Mouse (Mus musculus) left cerebral cortex, adult 11 months (tissue): ENCODE measurements around the gene Olfr1256.

Experiments used
- DNase-seq: peaks from one replicate; pipeline ENCODE4 v3.0.0; 2022; ENCODE audit warnings: low spot score

Olfr1256 gene

GRCm38 (mm10) chr2:89841455-89841854 is at the start of gene Olfr1256:
TSS of gene Olfr1256 (minus strand) at chr2:89841555.
- DNase-seq = no peak

- no peak for DNase-seq
Measured at GRCm38 (mm10) chr2:89878137-89878536, 36.8 kb upstream of the Olfr1256 start, which contains the start of gene Olfr1257. TSS of gene Olfr1257 (plus strand) at chr2:89878437.

- no peak for DNase-seq
Measured at GRCm38 (mm10) chr2:89849230-89849629, 7.9 kb upstream of the Olfr1256 start.

- DNase-seq = no peak
Measured at GRCm38 (mm10) chr2:89848105-89848504, 6.8 kb upstream of the Olfr1256 start, which contains the start of gene Olfr48. TSS of gene Olfr48 (minus strand) at chr2:89848205.

GRCm38 (mm10) chr2:89820216-89820615 is 21.1 kb downstream of the Olfr1256 start:
- no peak for DNase-seq

GRCm38 (mm10) chr2:89811751-89812150 is 29.6 kb downstream of the Olfr1256 start, which contains the start of gene Olfr1255:
TSS of gene Olfr1255 (plus strand) at chr2:89812051.
- DNase-seq = no peak

GRCm38 (mm10) chr2:89810751-89811150 is 30.6 kb downstream of the Olfr1256 start:
- DNase-seq = no peak

- DNase-seq = no peak
Measured at GRCm38 (mm10) chr2:89799583-89799982, 41.8 kb downstream of the Olfr1256 start.

GRCm38 (mm10) chr2:89793519-89793918 is 47.8 kb downstream of the Olfr1256 start, which contains the start of gene Olfr1254:
TSS of gene Olfr1254 (minus strand) at chr2:89793619.
- no peak for DNase-seq
